Mouse (Mus musculus): ENCODE data around the gene Vezt.

Vezt gene

GRCm38 (mm10) chr10:93950991-93951390, 84.6 kb downstream of the Vezt start:
- DNase-seq (ENCODE audit: low read depth, low spot score), result no peak

GRCm38 (mm10) chr10:93949921-93950320, 85.7 kb downstream of the Vezt start:
- no peak for DNase-seq (ENCODE audit: low read depth, low spot score)

DNA sequence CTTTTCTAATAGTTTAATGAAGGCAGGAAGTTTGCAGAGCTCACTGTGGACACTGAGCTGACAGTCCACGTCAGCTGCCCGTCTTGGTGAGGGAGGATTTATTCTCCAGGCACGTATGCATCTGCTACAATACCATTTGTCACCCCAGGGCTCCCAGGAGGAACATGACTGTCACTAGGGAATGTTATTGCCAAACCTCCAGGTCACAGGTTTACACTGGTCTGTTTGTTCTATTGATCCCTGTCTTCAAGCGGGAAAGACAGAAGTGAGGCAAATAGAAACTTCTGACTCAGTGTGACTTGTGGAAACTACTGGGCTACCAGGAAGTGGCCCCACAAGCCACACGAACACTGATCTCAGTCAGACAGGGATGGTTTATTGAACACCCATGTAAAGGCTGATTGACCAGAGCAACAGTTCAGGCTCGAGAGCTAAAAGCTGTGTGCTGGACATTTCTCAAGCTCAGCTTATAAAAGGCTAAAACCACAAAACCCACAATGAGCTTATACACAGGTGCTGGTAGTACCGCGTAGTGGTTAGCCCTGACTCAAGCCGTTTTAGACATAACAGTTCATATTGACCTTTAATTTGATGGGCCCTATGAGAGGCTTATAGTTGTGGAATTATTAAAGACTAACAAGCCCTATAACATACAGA, 89.6 kb downstream of the Vezt start:
- DNase-seq (ENCODE audit: low read depth, low spot score), result no peak

DNA sequence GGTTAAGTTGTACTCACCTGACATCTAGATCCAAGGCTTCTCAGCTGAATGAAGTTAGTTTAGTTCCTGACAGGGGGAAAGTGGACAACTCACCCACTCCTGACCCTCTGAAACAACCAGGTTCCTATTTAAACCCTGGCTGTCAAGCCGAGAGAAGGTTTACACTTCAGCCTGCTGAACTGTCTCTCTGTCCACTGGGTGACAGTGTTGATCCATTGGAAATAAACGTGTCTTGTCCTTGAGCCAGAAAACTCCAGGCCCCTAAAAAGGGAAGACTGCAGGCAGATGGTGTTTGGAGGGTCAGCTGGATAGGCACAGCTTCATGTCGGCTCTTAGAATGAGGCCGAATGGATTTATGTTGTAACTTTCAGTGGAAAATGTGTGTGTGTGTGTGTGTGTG, 90.3 kb downstream of the Vezt start:
- DNase-seq (ENCODE audit: low read depth, low spot score), result no peak

DNA sequence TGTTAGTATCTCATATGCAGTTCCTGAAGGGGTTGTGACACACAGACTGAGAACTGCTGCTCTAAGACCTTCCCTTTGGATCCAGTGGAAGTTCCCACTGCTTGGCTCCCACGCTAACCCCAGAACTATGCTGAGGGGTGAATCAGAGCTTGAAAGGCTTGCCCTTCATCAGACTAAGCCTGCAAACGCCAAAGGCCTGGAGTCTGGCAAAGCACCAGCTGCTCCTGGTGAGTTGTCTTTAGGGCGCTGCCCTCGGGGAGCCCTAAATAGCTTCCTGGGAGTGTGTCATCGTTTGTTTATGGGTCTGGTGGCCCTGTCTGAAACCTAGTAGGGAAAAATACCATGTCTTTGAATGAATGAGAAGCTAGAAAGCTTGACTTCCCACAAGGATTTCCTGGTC, 91.4 kb downstream of the Vezt start:
- DNase-seq (ENCODE audit: low read depth, low spot score), result no peak

DNA sequence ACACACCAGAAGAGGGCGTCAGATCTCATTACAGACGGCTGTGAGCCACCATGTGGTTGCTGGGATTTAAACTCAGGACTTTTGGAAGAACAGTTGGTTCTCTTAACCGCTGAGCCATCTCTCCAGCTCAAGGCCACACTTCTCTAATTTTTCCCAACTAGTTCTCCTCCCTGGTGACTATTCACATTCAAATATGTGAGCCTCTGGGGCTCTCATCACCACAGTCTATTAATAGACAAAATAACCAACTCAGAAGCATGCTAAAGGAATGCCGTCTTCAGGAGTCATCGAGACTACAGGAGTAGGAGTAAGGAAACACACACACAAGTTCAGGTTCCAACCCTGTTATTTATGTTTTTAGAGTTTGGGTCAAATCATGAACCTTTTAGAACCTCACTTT, 95.3 kb downstream of the Vezt start:
- no peak for DNase-seq (ENCODE audit: low read depth, low spot score)

DNA sequence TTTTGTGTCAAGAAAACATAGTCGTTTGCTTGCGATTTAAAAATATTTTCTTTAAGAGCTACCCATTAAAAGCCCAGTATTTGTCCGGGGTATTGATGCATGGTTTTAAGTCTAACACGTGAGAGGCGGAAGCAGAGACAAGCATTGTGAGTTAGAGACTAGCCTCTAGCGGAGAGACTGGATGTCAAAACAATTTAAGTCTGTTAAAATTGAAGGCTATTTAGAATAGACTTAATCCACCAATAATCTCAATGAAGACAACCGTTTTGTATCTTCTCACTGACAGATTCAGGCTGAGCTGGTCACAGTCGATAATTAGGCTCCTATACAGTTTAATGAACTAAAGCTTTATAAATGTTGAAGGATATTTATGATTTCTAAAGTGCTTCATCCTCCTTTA, 95.9 kb downstream of the Vezt start:
- no peak for DNase-seq (ENCODE audit: low read depth, low spot score)

- no peak for DNase-seq (ENCODE audit: low read depth, low spot score)
These were observed 96.8 kb downstream of the Vezt start for GRCm38 (mm10) chr10:93938844-93939271.

GRCm38 (mm10) chr10:93933980-93934379, 101.6 kb downstream of the Vezt start:
- no peak for DNase-seq (ENCODE audit: low read depth, low spot score)

- DNase-seq (ENCODE audit: low read depth, low spot score), result no peak
These were observed 102.8 kb downstream of the Vezt start for GRCm38 (mm10) chr10:93932861-93933260.

DNA sequence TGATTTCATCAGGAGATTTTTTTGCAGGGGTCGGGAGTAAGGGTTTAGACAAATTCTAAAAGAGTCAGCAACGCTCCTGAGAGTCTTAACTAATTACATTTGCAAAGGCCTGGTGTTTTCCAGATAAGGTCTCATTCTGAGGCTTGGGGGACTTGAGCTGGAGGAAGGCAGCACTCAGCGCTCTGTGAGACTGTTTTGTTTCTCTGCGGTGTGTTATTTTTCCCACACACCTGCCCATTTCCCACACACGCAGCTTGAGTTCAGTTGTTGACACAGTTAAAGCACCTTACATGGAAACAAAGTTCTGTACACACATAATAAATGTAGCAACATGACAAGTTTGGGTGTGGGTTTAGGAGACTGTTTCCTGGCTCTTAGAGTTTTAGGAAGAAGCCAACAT, 103.6 kb downstream of the Vezt start:
- DNase-seq (ENCODE audit: low read depth, low spot score), result no peak

GRCm38 (mm10) chr10:93931431-93931830, 104.2 kb downstream of the Vezt start:
- no peak for DNase-seq (ENCODE audit: low read depth, low spot score)

- DNase-seq (ENCODE audit: low read depth, low spot score), result no peak
These were observed 105.3 kb downstream of the Vezt start for GRCm38 (mm10) chr10:93930236-93930824.

- no peak for DNase-seq (ENCODE audit: low read depth, low spot score)
These were observed 111.0 kb downstream of the Vezt start for GRCm38 (mm10) chr10:93924666-93925065.

- no peak for DNase-seq (ENCODE audit: low read depth, low spot score)
These were observed 114.5 kb downstream of the Vezt start for GRCm38 (mm10) chr10:93921160-93921559.

GRCm38 (mm10) chr10:93919227-93919626, 116.4 kb downstream of the Vezt start:
- DNase-seq (ENCODE audit: low read depth, low spot score), result no peak

GRCm38 (mm10) chr10:93918701-93919100, 116.9 kb downstream of the Vezt start:
- no peak for DNase-seq (ENCODE audit: low read depth, low spot score)

GRCm38 (mm10) chr10:93918087-93918486, 117.5 kb downstream of the Vezt start:
- no peak for DNase-seq (ENCODE audit: low read depth, low spot score)

- peak; percentile 13 for DNase-seq (ENCODE audit: low read depth, low spot score)
These were observed 118.8 kb downstream of the Vezt start for GRCm38 (mm10) chr10:93916778-93917177.

DNA sequence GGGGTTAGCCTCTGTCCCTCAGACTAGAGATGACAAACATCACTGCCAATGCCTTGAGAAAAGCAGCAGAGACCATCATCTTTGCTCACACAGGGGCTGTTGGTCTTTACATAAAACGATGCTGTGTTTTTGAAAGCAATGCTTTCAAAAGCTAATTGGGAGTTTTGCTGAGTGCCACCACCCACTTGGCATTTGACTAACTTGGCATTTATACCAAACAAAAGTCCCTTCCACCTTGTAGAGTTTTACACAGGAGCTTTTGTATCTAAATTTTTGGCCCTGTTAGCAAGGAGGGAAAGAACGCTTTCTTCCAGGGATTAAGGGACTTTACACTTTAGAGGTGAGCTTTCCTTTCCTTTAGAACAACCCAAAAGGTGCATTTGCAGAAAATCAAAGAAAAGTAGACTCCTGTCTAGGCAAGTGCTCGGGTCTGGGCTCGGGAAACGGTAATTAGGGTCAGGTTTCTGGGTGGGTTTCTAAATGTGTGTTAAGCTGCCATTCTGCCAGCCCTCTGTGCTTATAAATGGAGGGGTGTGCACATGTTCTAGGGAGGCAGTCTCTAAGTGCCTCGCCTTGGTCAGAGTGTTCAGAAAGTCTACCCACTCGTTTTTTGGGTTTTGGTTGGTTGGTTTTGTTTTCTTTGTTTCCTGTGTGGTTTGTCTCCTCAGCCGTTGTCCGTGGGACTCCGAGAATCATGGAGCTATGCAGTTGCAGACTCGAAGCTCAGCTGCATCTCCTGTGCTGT, 119.9 kb downstream of the Vezt start:
- no peak for DNase-seq (ENCODE audit: low read depth, low spot score)

GRCm38 (mm10) chr10:93913525-93913924, 122.1 kb downstream of the Vezt start:
- DNase-seq (ENCODE audit: low read depth, low spot score), result no peak

DNA sequence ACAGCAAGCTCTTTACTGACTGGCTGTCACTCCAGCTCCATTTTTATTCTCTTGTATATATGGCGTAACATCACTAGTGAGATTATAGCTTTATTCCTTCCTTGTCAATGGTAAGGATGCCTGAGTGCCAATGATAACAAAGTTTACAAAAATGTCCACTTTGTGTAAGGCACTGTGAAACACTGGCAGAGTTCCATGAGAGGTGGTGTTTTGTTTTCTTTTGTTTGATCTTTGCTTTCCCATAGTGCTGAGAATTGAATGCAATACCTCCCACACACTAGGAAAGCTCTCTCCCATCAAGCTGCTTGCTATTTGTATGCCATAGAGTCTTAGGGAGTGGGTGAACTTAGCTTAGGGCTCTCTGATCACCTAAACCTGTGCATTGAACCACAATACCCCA, 122.7 kb downstream of the Vezt start:
- DNase-seq (ENCODE audit: low read depth, low spot score), result no peak

All from A20 (cell line).